Mouse (Mus musculus): ENCODE measurements at regions not wholly inside any gene's neighbourhood (a gene's known extent, or its start where the extent isn't known, plus 50 kb on each side); places are given as distances from the start of the nearest gene placed in this dataset.

DNA sequence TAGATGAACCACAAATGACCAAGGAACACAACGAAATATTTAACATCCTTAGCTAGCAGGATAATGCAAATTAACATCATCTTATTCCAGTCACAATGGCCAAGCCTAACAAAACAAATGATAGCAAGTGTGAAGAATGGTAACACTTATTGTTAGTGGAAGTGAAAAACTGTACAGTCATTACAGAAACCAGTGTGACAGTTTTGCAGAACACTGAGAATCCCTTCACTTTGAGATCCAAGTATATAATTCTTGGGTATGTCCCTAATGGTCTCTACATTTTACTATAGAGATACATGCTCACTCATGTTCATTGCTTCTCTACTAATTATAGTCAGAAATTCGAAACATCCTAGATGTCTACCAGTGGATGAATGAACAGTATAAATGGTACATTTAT lies 212.3 kb downstream of the Tmem161b start:
- TF ChIP-seq TAL1 (IDR thresholded peaks at IDR 0.05; ENCODE audit: low read length) (no peak), GATA1 (IDR thresholded peaks at IDR 0.05; ENCODE audit: low read length) (no peak)
